Mouse (Mus musculus) heart, postnatal 36 days (tissue): ENCODE measurements around the gene Tmem230. TPM values are rescaled to one million over a fixed set of nuclear protein-coding genes. Genes with fewer than 3 reads are reported as not detected.
"Not testable (repeated sequence)": the region's sequence is repeated elsewhere in the genome, so short reads cannot be mapped to it uniquely, and the experiment has no call there.

Experiments used
- DNase-seq, 2 experiments: peaks; one replicate each; pipeline ENCODE4 v3.0.0; 2021 to 2022
- intact Hi-C: fragments of 180-260 bp; cut with DNase I; formaldehyde crosslinking; loops from one replicate; pipeline ENCODE4 v1.15.1; 2025
- total RNA-seq, 2 experiments: library from RNA; stranded (reverse); gene quantifications; 2 replicates each; pipeline ENCODE4 v1.2.3; 2021

Gene Tmem230
- total RNA-seq, result 10 to 100 TPM; 23.6 to 26.1 TPM

GRCm38 (mm10) chr2:132247539-132248313, at the start of gene Tmem230:
Tmem230 (minus strand) TSS chr2:132247807.
- DNase-seq, result peak; percentile 93 to 95
- intact Hi-C loops, result loop anchor here (2.0 kb wide), 1 partner anchor 103 kb away; the partner anchor contains the start of gene Slc23a2

- no peak for DNase-seq
- intact Hi-C loops, result loop anchor here (10.0 kb wide), 1 partner anchor 421 kb away; no protein-coding TSS in a partner anchor
These were observed 46.3 kb upstream of the Tmem230 start for GRCm38 (mm10) chr2:132293694-132294450.

GRCm38 (mm10) chr2:132292083-132292482, 44.5 kb upstream of the Tmem230 start:
- intact Hi-C loops, result loop anchor here (10.0 kb wide), 1 partner anchor 423 kb away; no protein-coding TSS in a partner anchor
- DNase-seq, result peak; percentile 26 to 46

GRCm38 (mm10) chr2:132291265-132291664, 43.7 kb upstream of the Tmem230 start:
- DNase-seq, result peak; percentile 23 to 39
- intact Hi-C loops, result loop anchor here (10.0 kb wide), 1 partner anchor 424 kb away; no protein-coding TSS in a partner anchor

GRCm38 (mm10) chr2:132290808-132291207, 43.2 kb upstream of the Tmem230 start:
- DNase-seq, result no peak
- intact Hi-C loops, result loop anchor here (10.0 kb wide), 1 partner anchor 424 kb away; no protein-coding TSS in a partner anchor

- intact Hi-C loops, result loop anchor here (10.0 kb wide), 1 partner anchor 286 kb away; no protein-coding TSS in a partner anchor
- DNase-seq, result not testable (repeated sequence)
These were observed 41.6 kb upstream of the Tmem230 start for GRCm38 (mm10) chr2:132289213-132289612.

GRCm38 (mm10) chr2:132286376-132287076, 38.9 kb upstream of the Tmem230 start:
- intact Hi-C loops, result loop anchor here (10.0 kb wide), 1 partner anchor 288 kb away; no protein-coding TSS in a partner anchor
- DNase-seq, result peak; percentile 32 to 52

- DNase-seq, result not testable (repeated sequence)
- intact Hi-C loops, result loop anchor here (2.0 to 10.0 kb wide), 2 partner anchors 15 to 289 kb away; no protein-coding TSS in a partner anchor
These were observed 38.1 kb upstream of the Tmem230 start for GRCm38 (mm10) chr2:132285722-132286121.

GRCm38 (mm10) chr2:132284492-132285139, 37.0 kb upstream of the Tmem230 start:
- peak; percentile 62 to 64 for DNase-seq
- intact Hi-C loops, result loop anchor here (2.0 to 10.0 kb wide), 2 partner anchors 14 to 290 kb away; no protein-coding TSS in a partner anchor

- DNase-seq, result no peak
- intact Hi-C loops, result loop anchor here (2.0 to 10.0 kb wide), 2 partner anchors 13 to 291 kb away; no protein-coding TSS in a partner anchor
These were observed 35.8 kb upstream of the Tmem230 start for GRCm38 (mm10) chr2:132283236-132284070.

GRCm38 (mm10) chr2:132282453-132283174, 35.0 kb upstream of the Tmem230 start:
- intact Hi-C loops, result loop anchor here (10.0 kb wide), 1 partner anchor 292 kb away; no protein-coding TSS in a partner anchor
- DNase-seq, result peak in 1 of 2 experiments; percentile 28

- intact Hi-C loops, result loop anchor here (10.0 kb wide), 1 partner anchor 293 kb away; no protein-coding TSS in a partner anchor
These were observed 34.2 kb upstream of the Tmem230 start for GRCm38 (mm10) chr2:132281560-132282452.

GRCm38 (mm10) chr2:132280518-132281120, 33.0 kb upstream of the Tmem230 start:
- intact Hi-C loops, result loop anchor here (10.0 kb wide), 1 partner anchor 294 kb away; no protein-coding TSS in a partner anchor
- no peak for DNase-seq

More at GRCm38 (mm10) chr2:132281560-132282452, 34.2 kb upstream of the Tmem230 start:
- no peak for DNase-seq

GRCm38 (mm10) chr2:132279978-132280377, 32.4 kb upstream of the Tmem230 start:
- no peak for DNase-seq
- intact Hi-C loops, result loop anchor here (2.0 to 10.0 kb wide), 2 partner anchors 15 to 295 kb away; no protein-coding TSS in a partner anchor

GRCm38 (mm10) chr2:132279336-132279882, 31.8 kb upstream of the Tmem230 start:
- intact Hi-C loops, result loop anchor here (2.0 kb wide), 1 partner anchor 15 kb away; no protein-coding TSS in a partner anchor
- DNase-seq, result no peak
